Mouse (Mus musculus): ENCODE results near the gene Ctbp1. TPM values are rescaled to one million over a fixed set of nuclear protein-coding genes. Genes with fewer than 3 reads are reported as not detected.

Gene Ctbp1
- polyA plus RNA-seq, 1 experiment from 2014 or later = 91.1 TPM

- Histone ChIP-seq H3K4me1 (ENCODE audit: insufficient read depth) (no peaks in the 10 kb centered on the region), H3K9ac (replicated peaks) (no peak overlapping the region), H3K4me2 (ENCODE audit: low read depth, low read length) (no peak overlapping the region), H3K36me3 (replicated peaks; ENCODE audit: insufficient read depth, low read length) (no peaks in the 10 kb centered on the region), H3K4me3 (ENCODE audit: low read depth, low read length) (no peak overlapping the region), H3K27ac (ENCODE audit: low read depth) (no peak overlapping the region), H3K27me3 (ENCODE audit: insufficient read depth, low read length) (no peaks in the 10 kb centered on the region), H3K9me3 (ENCODE audit: low read length) (no peaks in the 10 kb centered on the region)
- ATAC-seq = no peak
- WGBS (ENCODE audit: insufficient replicate concordance) = 42% methylated on average over 3 of the region's 3 CpGs
- DNase-seq = no peak
- TF ChIP-seq CTCF (IDR thresholded peaks at IDR 0.05; ENCODE audit: low read depth) = no peak
- TF ChIP-seq EP300 (IDR thresholded peaks at IDR 0.05; ENCODE audit: low read depth) = no peak
Observed at GRCm38 (mm10) chr5:33238256-33238645, 36.5 kb downstream of the Ctbp1 start.

- no peaks in the 10 kb centered on the region for H3K9me3 ChIP-seq (ENCODE audit: low read length)
- H3K27me3 ChIP-seq (ENCODE audit: insufficient read depth, low read length) = no peaks in the 10 kb centered on the region
- TF ChIP-seq EP300 (IDR thresholded peaks at IDR 0.05; ENCODE audit: low read depth) = no peak
- no peak for TF ChIP-seq CTCF (IDR thresholded peaks at IDR 0.05; ENCODE audit: low read depth)
- no peak overlapping the region for H3K4me3 ChIP-seq (ENCODE audit: low read depth, low read length)
- H3K4me1 ChIP-seq (ENCODE audit: insufficient read depth) = no peaks in the 10 kb centered on the region
- H3K9ac ChIP-seq (replicated peaks) = no peak overlapping the region
- H3K27ac ChIP-seq (ENCODE audit: low read depth) = no peak overlapping the region
- 83% methylated on average over 11 of the region's 11 CpGs for WGBS (ENCODE audit: insufficient replicate concordance)
- DNase-seq = no peak
- no peak for ATAC-seq
- no peak overlapping the region for H3K4me2 ChIP-seq (ENCODE audit: low read depth, low read length)
- no peaks in the 10 kb centered on the region for H3K36me3 ChIP-seq (replicated peaks; ENCODE audit: insufficient read depth, low read length)
Observed at GRCm38 (mm10) chr5:33237600-33238255, 37.1 kb downstream of the Ctbp1 start.

- no peak overlapping the region for H3K27ac ChIP-seq (ENCODE audit: low read depth)
- WGBS (ENCODE audit: insufficient replicate concordance) = 52% methylated on average over 13 of the region's 13 CpGs
- H3K4me3 ChIP-seq (ENCODE audit: low read depth, low read length) = no peak overlapping the region
- TF ChIP-seq CTCF (IDR thresholded peaks at IDR 0.05; ENCODE audit: low read depth) (no peak), EP300 (IDR thresholded peaks at IDR 0.05; ENCODE audit: low read depth) (no peak)
- no peaks in the 10 kb centered on the region for H3K27me3 ChIP-seq (ENCODE audit: insufficient read depth, low read length)
- ATAC-seq = no peak; the same call in 1 of the 2 replicates
- no peak overlapping the region for H3K9ac ChIP-seq (replicated peaks)
- H3K4me1 ChIP-seq (ENCODE audit: insufficient read depth) = no peaks in the 10 kb centered on the region
- no peak overlapping the region for H3K4me2 ChIP-seq (ENCODE audit: low read depth, low read length)
- H3K9me3 ChIP-seq (ENCODE audit: low read length) = no peaks in the 10 kb centered on the region
- no peak for DNase-seq
- H3K36me3 ChIP-seq (replicated peaks; ENCODE audit: insufficient read depth, low read length) = no peaks in the 10 kb centered on the region
Observed at GRCm38 (mm10) chr5:33234391-33235031, 40.3 kb downstream of the Ctbp1 start.

GRCm38 (mm10) chr5:33232791-33233190 is 42.0 kb downstream of the Ctbp1 start:
- 73% methylated on average over 5 of the region's 5 CpGs for WGBS (ENCODE audit: insufficient replicate concordance)
- H3K9me3 ChIP-seq (ENCODE audit: low read length) = no peaks in the 10 kb centered on the region
- ATAC-seq (no peak), DNase-seq (no peak)
- TF ChIP-seq EP300 (IDR thresholded peaks at IDR 0.05; ENCODE audit: low read depth) (no peak), CTCF (IDR thresholded peaks at IDR 0.05; ENCODE audit: low read depth) (no peak)
- no peaks in the 10 kb centered on the region for H3K4me1 ChIP-seq (ENCODE audit: insufficient read depth)
- H3K27ac ChIP-seq (ENCODE audit: low read depth) = no peak overlapping the region
- H3K27me3 ChIP-seq (ENCODE audit: insufficient read depth, low read length) = no peaks in the 10 kb centered on the region
- H3K36me3 ChIP-seq (replicated peaks; ENCODE audit: insufficient read depth, low read length) = no peaks in the 10 kb centered on the region
- no peak overlapping the region for H3K9ac ChIP-seq (replicated peaks)
- no peak overlapping the region for H3K4me2 ChIP-seq (ENCODE audit: low read depth, low read length)
- no peak overlapping the region for H3K4me3 ChIP-seq (ENCODE audit: low read depth, low read length)

- no peaks in the 10 kb centered on the region for H3K27me3 ChIP-seq (ENCODE audit: insufficient read depth, low read length)
- no peak overlapping the region for H3K9ac ChIP-seq (replicated peaks)
- H3K4me1 ChIP-seq (ENCODE audit: insufficient read depth) = peaks cover 5% of the 10 kb centered on the region
- no peak for TF ChIP-seq CTCF (IDR thresholded peaks at IDR 0.05; ENCODE audit: low read depth)
- no peaks in the 10 kb centered on the region for H3K36me3 ChIP-seq (replicated peaks; ENCODE audit: insufficient read depth, low read length)
- H3K4me3 ChIP-seq (ENCODE audit: low read depth, low read length) = no peak overlapping the region
- 63% methylated on average over 5 of the region's 5 CpGs for WGBS (ENCODE audit: insufficient replicate concordance)
- no peaks in the 10 kb centered on the region for H3K9me3 ChIP-seq (ENCODE audit: low read length)
- DNase-seq (no peak), ATAC-seq (no peak)
- H3K27ac ChIP-seq (ENCODE audit: low read depth) = no peak overlapping the region
- H3K4me2 ChIP-seq (ENCODE audit: low read depth, low read length) = no peak overlapping the region
Observed at GRCm38 (mm10) chr5:33230285-33230684, 44.5 kb downstream of the Ctbp1 start.

GRCm38 (mm10) chr5:33228428-33228827 is 46.4 kb downstream of the Ctbp1 start:
- ATAC-seq (no peak), DNase-seq (no peak)
- Histone ChIP-seq H3K27ac (ENCODE audit: low read depth) (no peak overlapping the region), H3K27me3 (ENCODE audit: insufficient read depth, low read length) (no peaks in the 10 kb centered on the region), H3K4me3 (ENCODE audit: low read depth, low read length) (no peak overlapping the region), H3K4me2 (ENCODE audit: low read depth, low read length) (no peak overlapping the region), H3K36me3 (replicated peaks; ENCODE audit: insufficient read depth, low read length) (no peaks in the 10 kb centered on the region), H3K9me3 (ENCODE audit: low read length) (no peaks in the 10 kb centered on the region), H3K4me1 (ENCODE audit: insufficient read depth) (peaks cover 7% of the 10 kb centered on the region), H3K9ac (replicated peaks) (no peak overlapping the region)
- TF ChIP-seq CTCF (IDR thresholded peaks at IDR 0.05; ENCODE audit: low read depth) (no peak), EP300 (IDR thresholded peaks at IDR 0.05; ENCODE audit: low read depth) (no peak)
- WGBS (ENCODE audit: insufficient replicate concordance) = 56% methylated on average over 5 of the region's 5 CpGs
